Mouse (Mus musculus): ENCODE results near the gene Traf3ip1.
"Not testable (repeated sequence)": the region's sequence is repeated elsewhere in the genome, so short reads cannot be mapped to it uniquely, and the experiment has no call there.

Traf3ip1 gene

DNA sequence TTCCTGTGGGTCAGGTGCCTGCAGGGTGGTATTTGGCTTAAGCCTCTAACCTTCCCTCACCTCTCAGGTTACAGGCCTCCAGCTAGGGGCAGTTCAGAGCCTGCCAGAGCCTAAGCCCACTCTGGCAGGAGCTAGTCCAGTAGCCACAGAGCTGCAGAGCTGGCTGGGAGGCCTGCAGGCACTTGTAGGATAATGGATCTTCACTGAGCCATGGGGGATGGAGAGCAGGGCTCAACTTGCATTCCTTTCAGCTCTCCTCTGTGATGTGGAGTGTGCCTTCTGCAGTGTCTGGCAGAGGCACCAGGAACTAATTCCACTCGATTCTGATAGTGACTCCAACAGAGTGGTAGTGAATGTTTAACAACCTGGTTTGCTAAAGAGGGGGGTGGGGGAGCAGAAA lies 29.2 kb upstream of the Traf3ip1 start:
- no peak for DNase-seq (ENCODE audit: low read depth, low spot score)

DNA sequence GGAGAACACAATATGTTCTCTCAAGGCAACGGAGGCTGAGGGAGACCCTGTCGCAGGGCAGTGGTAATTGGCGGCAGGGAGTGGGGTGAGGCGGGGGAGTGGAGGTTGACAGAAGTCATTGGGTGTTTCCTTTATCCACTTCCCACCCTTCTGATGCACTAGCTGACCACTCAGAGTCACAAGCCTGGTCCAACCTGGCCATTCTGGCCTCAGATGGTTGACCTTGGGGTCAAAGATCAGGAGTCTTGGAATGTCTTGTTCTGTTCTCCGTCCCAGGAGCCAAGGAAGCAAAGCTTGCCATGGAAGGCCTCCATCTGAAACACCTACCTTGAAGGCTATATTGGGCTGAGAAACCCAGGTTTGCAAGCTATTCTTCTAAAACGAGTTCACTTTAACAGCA lies 28.3 kb upstream of the Traf3ip1 start:
- no peak for DNase-seq (ENCODE audit: low read depth, low spot score)

DNA sequence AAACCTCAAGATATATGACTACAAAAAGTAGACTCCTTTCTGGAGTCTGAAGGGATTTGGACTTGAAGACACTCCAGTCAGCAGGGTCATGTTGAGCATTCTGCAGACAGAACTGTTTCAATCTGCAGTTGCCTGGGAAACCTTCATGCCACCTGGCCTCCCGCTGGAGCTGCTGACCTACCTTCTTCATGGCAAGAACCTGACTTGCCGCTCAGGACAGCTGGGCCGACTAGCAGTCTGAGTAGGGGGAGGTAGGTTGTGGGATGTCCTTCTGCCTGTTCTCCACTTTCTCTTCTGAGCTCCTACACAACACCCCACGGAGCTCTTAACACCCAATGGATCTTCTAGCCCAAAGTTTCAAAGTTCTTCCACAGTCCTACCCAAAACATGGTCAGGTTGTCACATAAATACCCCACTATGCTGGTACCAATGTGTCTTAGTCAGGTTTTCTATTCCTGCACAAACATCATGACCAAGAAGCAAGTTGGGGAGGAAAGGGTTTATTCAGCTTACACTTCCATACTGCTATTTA lies 24.5 kb upstream of the Traf3ip1 start:
- no peak for DNase-seq (ENCODE audit: low read depth, low spot score)

DNA sequence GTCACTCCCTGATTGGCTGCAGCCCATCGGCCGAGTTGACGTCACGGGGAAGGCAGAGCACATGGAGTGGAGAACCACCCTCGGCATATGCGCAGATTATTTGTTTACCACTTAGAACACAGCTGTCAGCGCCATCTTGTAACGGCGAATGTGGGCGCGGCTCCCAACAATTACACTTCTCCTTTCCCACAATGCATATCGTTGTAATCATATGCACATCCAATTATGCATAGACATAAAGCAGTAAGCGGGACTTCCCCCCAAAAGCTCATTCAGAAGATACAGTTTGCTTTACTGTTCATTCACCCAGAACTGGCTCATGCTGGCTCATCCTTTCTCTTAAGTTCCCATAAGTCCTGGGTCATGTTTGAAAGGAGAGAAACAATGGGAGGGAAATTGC lies 16.3 kb upstream of the Traf3ip1 start:
- DNase-seq (ENCODE audit: low read depth, low spot score), result not testable (repeated sequence)

DNA sequence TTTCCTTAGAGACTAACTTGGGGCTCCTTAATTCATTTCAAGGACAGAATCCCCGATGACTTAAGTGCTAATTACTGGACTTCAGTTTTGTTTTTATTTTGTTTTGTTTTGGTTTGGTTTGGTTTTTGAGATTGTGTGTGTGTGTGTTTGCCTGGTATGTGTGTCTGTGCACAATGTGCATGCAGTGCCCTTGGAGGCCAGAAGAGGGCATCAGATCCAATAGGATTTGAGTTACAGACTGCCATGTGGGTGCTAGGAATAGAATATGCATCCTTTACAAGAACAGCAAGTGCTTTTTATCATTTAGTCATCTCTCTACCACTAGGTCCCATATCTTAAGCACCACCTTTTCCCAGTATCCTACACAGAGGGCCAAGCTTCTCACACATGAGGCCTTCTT lies 15.5 kb upstream of the Traf3ip1 start:
- DNase-seq (ENCODE audit: low read depth, low spot score), result no peak

DNA sequence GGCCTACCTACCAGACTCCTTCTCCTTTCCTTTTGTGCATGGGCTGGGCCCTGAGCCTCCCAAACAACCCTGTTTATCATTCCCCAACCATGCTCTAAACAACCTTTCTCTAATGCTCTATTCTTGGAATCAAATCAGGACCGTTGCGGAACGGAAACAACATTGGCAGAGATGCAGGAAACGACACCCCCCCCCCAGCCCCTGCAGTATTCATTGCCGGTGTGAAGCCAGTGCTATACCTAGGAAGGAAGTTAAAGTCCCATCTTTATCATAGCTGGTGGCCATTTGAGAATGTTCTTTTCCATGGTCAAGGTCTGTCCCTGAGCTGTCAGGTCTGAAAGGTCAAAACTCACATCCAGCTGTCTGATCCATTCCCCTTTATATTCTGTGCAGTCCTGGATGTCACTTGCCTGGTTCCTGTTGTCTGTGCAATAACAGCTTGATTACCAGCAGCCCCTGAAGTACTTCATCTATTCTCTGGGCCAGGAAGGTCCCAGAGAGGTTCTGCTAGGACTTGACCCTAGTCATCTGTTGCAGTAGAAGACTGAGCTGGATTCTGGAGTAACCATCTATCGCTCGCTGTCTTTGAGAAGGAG lies 11.7 kb upstream of the Traf3ip1 start:
- DNase-seq (ENCODE audit: low read depth, low spot score), result no peak

DNA sequence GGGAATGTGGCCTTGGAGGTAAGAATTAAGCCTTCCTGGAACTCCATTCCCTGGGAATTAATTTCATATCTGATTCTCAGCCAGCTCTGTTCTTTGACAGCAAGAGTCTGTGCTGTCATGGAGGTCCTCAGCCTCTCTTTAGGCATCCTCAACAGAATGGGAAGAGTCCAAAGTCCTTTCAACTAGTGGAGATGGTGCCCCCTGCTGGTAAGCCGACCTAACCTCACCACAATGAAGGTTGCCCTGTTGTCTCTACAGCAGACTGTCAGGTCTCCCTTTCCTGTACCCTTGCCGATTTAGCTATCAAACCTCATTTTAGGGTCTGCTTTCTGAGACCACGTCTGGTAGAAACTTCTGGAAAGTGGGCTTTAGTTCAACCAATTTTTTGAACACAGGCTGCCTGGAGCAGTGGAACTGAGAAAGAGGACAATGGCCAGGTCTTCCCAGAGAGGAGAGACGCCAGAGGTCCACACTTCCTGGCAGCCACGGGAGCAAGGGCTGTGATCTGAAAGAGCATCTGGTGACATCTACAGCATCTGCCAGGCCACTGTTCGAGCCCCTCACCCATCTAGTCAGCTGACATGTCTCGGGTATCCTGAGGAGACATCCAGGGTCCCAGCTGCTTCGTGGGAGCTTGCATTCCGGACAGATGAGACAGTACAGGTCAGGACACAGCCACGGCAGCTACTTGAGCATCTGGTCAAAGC lies 11.0 kb upstream of the Traf3ip1 start:
- peak; percentile 27 for DNase-seq (ENCODE audit: low read depth, low spot score)

DNA sequence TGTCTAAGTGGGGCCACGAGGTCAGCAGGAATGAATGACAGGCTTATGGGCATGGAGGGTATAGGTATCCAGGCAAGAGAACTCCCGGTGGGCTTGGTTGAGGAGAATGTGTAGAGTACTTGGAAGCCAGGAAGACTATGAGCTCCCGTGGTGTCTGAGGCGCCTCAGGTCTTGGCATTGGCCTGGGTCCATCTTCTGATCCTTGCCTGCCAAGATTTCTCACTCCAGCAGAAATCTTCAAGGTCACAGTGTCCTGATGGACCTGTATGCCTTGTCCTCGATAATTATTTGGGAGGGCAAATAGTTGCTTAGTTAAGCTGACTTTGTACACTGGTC lies 10.5 kb upstream of the Traf3ip1 start:
- DNase-seq (ENCODE audit: low read depth, low spot score), result no peak

DNA sequence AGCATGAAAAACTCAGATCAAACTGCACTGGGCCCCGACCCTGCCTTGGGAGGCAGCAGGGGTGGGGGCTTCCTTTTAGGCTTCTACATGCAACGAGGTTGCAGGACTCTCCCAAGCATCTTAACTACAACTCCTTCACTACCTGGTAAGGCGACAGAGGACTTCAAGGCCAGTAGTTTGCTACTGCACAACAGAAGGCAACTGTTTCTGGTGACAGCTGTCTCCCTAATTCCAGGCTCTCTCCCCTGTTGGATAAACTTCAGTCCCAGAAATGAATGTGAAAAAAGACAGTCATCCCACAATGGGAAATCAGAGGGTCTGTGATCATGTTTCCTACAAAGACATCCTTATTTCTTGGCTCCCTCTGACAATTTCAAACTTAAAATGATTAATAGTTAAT lies 9.0 kb upstream of the Traf3ip1 start:
- DNase-seq (ENCODE audit: low read depth, low spot score), result no peak

DNA sequence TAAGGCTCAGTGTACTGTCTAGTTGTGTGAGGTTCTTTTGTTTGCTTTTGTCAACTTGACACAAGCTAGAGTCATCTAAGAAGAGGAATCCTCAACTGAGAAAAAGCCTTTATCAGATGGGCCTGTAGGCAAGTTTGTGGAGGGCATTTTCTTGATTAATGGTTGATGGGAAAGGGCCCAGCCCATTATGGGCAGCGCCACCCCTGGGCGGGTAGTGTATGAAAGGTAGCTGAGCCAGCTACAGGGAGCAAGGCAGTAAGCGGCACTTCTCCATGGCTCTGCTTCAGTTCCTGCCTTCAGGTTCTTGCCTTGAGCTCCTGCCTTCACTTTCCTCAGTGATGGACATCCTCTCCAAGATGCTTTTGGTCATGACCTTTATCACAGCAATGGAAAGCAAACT lies 8.3 kb upstream of the Traf3ip1 start:
- DNase-seq (ENCODE audit: low read depth, low spot score), result no peak

DNA sequence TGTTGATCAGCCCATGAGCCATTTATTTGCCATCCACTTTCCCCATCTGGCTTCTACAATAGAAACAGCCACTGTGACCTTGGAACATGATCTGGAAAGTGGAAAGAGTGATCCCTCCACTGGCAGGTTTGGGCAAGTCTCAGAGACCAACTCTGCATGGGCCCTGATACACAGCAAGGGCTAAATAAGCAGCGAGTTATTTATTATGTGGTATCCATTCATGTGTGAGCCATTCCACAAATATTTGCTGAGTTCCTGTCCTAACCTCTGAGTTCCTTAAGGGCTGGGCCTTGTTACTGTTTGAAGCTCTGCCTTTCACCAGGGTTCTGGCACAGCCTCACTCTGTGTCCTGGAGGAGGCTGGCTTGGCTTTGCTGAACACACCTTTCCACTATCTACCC lies 4.1 kb upstream of the Traf3ip1 start:
- DNase-seq (ENCODE audit: low read depth, low spot score), result no peak

DNA sequence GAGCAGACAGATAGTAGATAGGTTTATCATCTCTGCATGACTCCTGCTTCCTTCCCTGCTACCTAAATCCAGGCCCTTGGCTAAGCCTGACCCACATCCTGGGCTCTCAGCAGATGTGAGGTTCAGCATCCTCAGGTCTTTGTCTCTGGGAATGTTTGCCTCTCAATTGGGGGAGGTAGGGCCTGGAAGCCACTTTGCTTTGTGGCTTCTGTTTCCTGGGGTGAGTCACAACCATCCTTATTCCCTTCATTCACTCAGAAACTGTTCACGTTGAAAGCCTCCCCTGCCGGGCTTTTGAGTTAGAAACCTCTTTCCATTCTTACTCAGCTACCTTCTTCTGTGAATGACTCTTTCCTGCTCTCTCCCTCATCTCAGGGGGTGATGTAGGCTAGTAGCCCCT lies 1.7 kb upstream of the Traf3ip1 start:
- DNase-seq (ENCODE audit: low read depth, low spot score), result no peak

DNA sequence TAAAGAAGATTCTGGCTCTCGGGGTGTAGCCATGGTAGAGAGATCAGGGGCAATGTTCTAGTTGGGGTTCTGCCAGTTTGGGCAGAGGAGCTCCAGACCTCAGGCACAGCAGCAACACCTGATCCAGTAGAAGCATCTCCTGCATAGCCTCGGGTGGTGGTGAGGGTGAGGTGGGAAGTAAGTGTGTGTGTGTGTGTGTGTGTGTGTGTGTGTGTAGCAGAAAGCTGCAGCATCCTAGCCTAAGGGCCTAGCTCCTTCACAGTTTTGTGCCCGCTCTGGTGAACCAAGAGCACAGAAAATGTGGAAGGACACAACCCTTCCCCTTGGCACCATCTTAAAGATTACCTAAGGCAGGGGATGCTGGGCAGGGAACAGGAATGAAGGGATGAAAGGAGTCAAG lies 509 bp upstream of the Traf3ip1 start:
- DNase-seq (ENCODE audit: low read depth, low spot score), result no peak

DNA sequence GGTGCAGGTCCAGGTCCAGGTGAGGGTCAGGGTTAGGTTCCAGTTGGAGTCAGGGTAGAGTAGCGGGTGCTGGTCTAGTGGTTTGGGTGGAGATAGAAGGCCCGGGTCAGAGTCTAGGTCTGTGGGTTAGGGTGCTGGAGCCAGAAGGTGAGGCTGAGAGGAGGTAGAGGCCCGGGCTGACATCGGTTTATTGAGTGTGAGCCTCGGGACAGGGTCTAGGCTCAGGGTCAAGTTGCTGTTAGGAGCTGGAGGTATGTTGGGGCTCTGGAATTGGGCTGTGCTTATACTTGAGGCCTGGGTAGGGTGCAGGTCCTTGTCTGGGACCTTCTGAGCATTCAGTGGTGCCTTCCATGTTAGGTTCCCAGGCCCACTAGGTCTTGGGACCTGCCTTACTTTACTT lies 874 bp downstream of the Traf3ip1 start:
- DNase-seq (ENCODE audit: low read depth, low spot score), result no peak

DNA sequence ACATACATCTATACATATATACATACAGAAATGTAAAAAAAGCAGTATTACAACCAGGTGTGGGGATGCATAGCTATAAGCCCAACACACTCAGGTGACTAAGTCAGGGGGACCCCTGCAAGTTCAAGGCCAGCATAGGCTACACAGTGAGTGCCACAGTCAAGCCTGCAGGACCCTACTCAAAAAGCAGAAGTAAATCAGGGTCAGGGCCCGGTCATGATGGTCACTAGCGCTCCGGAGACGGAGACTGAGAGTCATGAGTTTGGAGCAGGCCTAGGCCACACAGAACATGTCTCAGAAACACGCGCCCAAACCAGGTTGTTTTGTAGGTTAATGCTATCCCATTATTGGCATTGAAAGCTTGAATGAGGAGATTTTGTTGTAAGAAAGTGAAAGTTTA lies 4.1 kb downstream of the Traf3ip1 start:
- no peak for DNase-seq (ENCODE audit: low read depth, low spot score)

DNA sequence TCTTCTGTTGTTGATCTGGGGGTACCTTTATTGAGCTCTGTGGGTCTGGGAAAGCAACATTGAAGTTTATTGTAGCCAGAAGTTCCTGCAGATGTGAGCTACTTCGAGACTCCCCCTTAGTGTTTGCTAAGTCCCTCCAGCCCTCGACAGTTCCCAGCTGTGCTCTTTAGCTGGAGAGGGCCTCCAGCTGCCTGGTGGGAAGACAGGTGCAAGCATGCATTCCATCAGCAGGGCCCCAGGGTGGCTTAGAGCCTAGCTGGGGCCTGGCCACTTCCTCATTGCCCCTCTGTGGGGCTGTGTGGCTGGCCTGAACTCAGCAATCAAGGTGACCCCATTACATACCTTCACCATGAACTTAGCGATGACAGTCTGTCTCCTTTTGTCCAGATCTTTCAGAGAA lies 10.2 kb downstream of the Traf3ip1 start:
- DNase-seq (ENCODE audit: low read depth, low spot score), result no peak

DNA sequence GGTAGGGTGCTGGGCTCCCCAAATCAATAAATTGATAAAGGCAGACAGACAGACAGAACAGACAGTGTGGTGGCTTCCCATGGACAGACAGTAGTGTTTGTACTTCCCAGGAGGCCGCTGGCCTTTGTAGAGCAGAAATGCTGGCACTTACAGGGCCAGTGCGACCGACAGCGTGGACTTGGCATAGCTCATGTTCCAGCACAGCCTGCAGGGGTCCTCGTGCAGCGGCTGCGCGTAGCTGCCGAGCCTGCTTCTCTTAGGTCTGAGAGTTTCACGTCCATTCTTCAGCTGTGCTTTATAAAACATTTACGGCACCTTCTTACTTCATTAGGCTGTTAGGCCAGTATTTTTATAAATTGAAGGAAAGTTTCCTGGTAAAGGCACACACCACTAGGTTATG lies 20.5 kb downstream of the Traf3ip1 start:
- DNase-seq (ENCODE audit: low read depth, low spot score), result no peak

DNA sequence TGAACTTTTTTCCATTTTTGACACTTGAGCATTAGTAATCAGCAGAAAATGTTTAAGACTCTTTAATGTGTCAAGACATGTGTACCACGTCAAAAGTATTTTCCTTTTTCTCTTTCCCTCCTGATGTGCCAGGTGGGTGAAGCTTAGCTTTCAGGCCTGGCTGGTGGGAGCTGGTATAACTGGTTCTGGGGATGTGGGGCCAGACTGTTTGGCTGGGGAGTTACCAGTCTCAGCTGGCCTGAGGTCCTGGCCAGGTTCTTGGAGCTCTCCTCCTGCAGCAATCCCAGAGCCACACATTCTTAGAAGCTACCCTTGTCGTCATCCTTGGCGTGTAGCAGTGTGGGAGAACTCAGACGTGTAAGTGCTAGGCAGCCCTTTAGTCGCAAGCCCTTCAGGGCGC lies 21.2 kb downstream of the Traf3ip1 start:
- DNase-seq (ENCODE audit: low read depth, low spot score), result no peak

DNA sequence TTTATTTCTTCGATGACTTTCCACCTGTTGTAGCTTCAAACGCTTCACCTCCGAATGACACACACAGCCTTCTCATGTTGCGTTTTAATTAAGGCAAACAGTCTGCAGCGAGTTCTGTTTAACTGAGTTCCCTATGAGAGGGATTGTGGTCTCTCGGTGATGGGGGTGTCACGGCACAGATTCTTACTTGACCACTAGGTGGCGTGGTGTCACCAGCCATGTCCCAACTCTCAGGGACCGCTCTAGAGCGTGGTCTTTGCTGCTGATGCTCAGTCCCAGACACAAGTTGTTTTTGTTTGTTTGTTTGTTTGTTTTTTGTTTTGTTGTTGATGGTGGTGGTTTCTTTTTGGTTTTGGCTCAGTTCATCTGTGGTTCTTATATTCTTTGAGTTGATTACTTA lies 29.3 kb downstream of the Traf3ip1 start:
- peak; percentile 13 for DNase-seq (ENCODE audit: low read depth, low spot score)

DNA sequence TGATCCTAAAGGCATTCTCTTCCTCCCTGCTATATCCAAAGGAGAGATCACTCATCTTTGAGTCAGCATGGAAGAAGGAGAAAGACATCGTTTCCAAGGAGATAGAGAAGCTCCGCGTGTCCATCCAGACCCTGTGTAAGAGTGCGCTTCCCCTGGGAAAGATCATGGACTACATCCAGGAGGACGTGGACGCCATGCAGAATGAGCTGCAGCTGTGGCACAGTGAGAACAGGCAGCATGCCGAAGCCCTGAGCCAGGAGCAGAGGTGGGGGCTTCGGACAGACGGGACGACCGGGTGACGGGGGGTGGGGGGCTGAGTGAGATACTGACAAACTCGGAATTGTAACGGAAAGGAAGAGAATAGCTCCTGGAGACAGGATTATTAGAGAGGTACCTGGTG lies 31.4 kb downstream of the Traf3ip1 start:
- no peak for DNase-seq (ENCODE audit: low read depth, low spot score)

DNA sequence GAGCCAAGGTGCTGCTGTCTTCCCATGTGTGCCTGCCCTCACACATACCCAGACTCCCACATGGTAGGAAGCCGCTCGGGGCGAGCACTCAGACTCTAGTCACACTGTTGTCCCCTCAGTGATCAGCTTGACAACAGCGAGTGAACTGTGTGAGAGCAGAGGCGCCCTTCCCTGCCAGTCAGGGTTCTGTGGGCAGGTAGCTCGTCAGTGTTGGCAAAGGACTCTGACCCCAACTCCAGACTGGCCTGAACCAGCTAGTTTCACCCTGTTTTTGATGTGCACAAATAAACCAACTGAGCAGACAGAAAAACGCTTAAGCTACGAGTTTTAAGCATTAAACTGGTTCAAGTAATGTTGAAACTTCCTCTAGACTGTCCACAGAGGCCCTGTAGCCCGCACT lies 35.7 kb downstream of the Traf3ip1 start:
- DNase-seq (ENCODE audit: low read depth, low spot score), result no peak

DNA sequence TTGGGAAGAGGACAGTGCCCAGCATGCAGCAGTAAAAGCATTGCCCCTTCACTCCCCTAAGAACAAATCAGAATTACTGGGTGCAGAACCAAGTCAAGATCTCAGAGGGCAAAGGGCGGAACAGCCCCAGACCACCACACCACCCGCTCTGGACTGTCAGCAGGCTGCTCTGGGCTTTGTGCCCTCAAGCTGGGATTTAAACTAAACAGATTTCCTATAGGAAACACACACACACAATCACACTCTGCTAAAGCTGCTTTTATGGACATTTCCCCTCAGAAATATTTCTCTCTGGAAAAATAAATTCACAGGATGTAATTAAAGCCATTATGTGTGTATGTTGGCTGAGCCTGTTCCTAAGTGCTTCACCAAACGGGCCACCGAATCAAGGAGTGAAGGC lies 37.8 kb downstream of the Traf3ip1 start:
- no peak for DNase-seq (ENCODE audit: low read depth, low spot score)

DNA sequence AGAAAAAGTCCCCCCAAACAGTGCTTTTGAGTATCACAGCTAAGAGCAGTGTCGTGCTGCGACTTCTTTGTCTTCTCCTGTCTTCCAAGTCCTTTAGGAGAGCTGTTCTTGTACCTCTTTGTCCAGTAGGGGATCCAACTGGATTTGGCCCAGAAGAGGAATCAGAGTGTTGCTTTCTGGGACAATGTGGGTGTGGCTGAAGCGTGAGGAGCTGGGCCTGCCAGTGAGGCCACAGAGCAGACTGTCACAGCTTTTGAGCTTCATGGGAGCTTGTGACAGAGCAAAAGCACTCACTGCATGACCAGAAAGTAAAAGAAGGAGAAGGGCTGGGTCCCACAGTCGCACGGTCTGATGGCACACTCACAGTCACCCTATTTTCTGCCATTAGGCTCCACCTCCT lies 38.4 kb downstream of the Traf3ip1 start:
- no peak for DNase-seq (ENCODE audit: low read depth, low spot score)

DNA sequence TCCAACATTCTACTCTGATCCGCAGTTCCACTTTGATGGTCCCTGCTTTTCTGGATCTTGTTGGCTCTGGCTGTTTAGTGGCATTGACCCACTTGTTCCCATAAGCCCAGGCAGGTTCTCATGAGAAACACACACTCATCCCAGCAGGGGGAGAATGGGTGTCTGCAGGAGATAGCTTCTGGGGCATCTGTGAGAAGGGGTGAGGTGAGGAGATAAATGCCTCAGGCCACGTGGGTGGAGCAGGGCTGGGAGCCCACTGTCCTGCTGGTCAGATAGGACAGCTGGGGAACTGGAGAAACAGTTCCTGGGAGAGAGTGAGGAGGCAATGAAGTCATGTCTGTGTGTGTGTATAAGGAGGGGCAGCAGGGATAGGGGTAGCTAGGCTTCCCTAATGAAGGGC lies 39.0 kb downstream of the Traf3ip1 start:
- no peak for DNase-seq (ENCODE audit: low read depth, low spot score)

All from telencephalon, adult 2 months (tissue).